Mouse (Mus musculus): Measurements from ENCODE around the gene Arhgef12.

GRCm38 (mm10) chr9:43104526-43104872, 2.5 kb downstream of the Arhgef12 start:
- TF ChIP-seq CTCF (IDR thresholded peaks at IDR 0.05; ENCODE audit: low read depth) (no peak), EP300 (optimal IDR thresholded peaks at IDR 0.05) (no peak)
